Mouse (Mus musculus): ENCODE measurements at regions not wholly inside any gene's neighbourhood (a gene's known extent, or its start where the extent isn't known, plus 50 kb on each side); places are given as distances from the start of the nearest gene placed in this dataset.

DNA sequence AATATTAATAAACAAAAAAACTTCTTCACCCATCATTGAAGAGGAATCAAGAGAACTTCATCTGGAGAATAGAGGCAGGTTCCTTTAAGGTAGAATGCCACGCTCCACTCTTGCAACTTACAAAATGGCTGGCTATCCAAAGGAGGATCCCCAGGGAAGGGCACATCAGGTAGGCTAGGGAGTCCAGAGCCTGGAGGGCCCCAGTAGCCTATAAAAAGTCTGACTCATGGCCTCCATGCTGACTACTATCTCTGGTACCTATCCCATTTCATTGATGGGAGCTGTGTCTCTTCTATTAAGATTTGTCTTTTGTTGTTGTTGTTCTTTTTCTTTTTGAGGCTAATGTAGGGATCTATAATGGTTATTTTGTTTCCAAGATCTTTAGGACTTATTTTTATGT is 294.4 kb upstream of the Nr5a2 start:
- Histone ChIP-seq H3K9me3 (ENCODE audit: control insufficient read depth, low read length) (no peaks in the 10 kb centered on the region), H3K27ac (replicated peaks; ENCODE audit: low read depth, low read length) (no peak overlapping the region), H3K4me1 (ENCODE audit: control insufficient read depth, insufficient read depth, low read length) (no peaks in the 10 kb centered on the region), H3K36me3 (ENCODE audit: control insufficient read depth, insufficient read depth, low read length) (no peaks in the 10 kb centered on the region), H3K27me3 (ENCODE audit: control insufficient read depth, insufficient read depth, low read length) (no peaks in the 10 kb centered on the region), H3K9ac (ENCODE audit: low read length) (no peak overlapping the region), H3K4me3 (ENCODE audit: low read depth, low read length) (no peak overlapping the region), H3K4me2 (ENCODE audit: low read depth, severe bottlenecking) (no peak overlapping the region)
- no peak for ATAC-seq (ENCODE audit: insufficient number of reproducible peaks, low FRiP score, low TSS enrichment, low read depth)
- no peak for DNase-seq (ENCODE audit: low spot score)
- WGBS: 97% methylated on average over 1 of the region's 1 CpGs

DNA sequence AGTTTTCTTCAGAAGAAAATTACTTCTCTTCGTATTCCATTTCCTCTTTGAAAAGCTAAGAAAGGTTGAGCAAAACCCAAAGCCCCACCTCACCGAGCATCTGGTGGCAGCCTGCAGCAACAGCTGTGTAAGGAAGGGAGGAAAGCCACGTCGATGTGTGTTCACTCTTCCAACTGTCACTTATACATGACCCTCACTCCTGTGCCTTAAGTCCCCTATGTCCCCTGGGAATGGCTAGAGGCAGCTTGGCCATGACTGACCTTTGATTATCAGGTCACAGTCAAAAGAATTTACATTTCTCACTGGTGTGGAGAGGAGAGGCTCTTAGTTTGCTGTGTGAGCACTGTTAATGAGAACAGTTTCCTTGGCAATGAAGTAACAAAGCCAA is 266.8 kb upstream of the Nr5a2 start:
- 87% methylated on average over 4 of the region's 4 CpGs for WGBS

DNA sequence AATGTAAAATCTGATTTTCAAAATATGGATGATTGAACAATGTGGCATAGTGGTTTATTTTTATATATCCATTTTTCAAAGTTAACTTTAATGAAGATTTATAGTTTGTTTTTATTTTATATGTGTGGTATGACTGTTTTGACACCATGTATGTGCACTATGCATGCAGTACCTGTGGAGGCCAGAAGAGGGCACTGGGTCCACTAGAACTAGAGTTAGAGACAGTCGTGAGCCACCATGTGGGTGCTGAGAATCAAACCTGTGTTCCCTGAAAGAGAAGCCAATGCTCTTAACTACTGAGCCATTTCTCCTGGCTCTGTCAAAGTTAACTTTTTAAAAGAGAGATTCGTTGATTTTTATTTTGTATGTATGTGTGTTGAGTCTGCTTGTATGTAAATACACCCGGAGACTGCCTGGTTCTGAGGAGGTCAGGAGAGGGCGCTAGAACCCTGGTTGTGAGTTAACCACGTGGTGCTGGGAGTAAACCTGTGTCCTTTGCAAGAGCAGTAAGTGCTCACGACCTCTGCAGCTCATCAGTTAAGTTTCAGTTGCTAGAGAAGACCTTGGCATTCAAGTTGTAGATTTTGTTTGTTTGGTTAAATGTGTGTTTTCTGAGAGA is 266.3 kb upstream of the Nr5a2 start:
- H3K36me3 ChIP-seq (ENCODE audit: control insufficient read depth, insufficient read depth, low read length): no peaks in the 10 kb centered on the region

More for the DNA sequence above, 266.8 kb upstream of the Nr5a2 start:
- Histone ChIP-seq H3K36me3 (ENCODE audit: control insufficient read depth, insufficient read depth, low read length) (no peaks in the 10 kb centered on the region), H3K4me3 (ENCODE audit: low read depth, low read length) (no peak overlapping the region), H3K4me2 (ENCODE audit: low read depth, severe bottlenecking) (no peak overlapping the region), H3K27me3 (ENCODE audit: control insufficient read depth, insufficient read depth, low read length) (no peaks in the 10 kb centered on the region), H3K27ac (replicated peaks; ENCODE audit: low read depth, low read length) (no peak overlapping the region), H3K9ac (ENCODE audit: low read length) (no peak overlapping the region), H3K4me1 (ENCODE audit: control insufficient read depth, insufficient read depth, low read length) (no peaks in the 10 kb centered on the region), H3K9me3 (ENCODE audit: control insufficient read depth, low read length) (peaks cover 2% of the 10 kb centered on the region; the same call in 1 of the 2 replicates)
- no peak for ATAC-seq (ENCODE audit: insufficient number of reproducible peaks, low FRiP score, low TSS enrichment, low read depth)
- DNase-seq (ENCODE audit: low spot score): no peak

GRCm38 (mm10) chr1:137225418-137225817 is 265.2 kb upstream of the Nr5a2 start:
- no peak for ATAC-seq (ENCODE audit: insufficient number of reproducible peaks, low FRiP score, low TSS enrichment, low read depth)
- H3K9me3 ChIP-seq (ENCODE audit: control insufficient read depth, low read length): peaks cover 2% of the 10 kb centered on the region; the same call in 1 of the 2 replicates
- H3K4me1 ChIP-seq (ENCODE audit: control insufficient read depth, insufficient read depth, low read length): no peaks in the 10 kb centered on the region
- H3K36me3 ChIP-seq (ENCODE audit: control insufficient read depth, insufficient read depth, low read length): no peaks in the 10 kb centered on the region
- DNase-seq (ENCODE audit: low spot score): peak; percentile 52
- H3K27me3 ChIP-seq (ENCODE audit: control insufficient read depth, insufficient read depth, low read length): no peaks in the 10 kb centered on the region
- no peak overlapping the region for H3K9ac ChIP-seq (ENCODE audit: low read length)
- H3K27ac ChIP-seq (replicated peaks; ENCODE audit: low read depth, low read length): no peak overlapping the region
- WGBS: 36% methylated on average over 3 of the region's 3 CpGs
- no peak overlapping the region for H3K4me2 ChIP-seq (ENCODE audit: low read depth, severe bottlenecking)
- no peak overlapping the region for H3K4me3 ChIP-seq (ENCODE audit: low read depth, low read length)

More for the DNA sequence above, 266.3 kb upstream of the Nr5a2 start:
- no peak for ATAC-seq (ENCODE audit: insufficient number of reproducible peaks, low FRiP score, low TSS enrichment, low read depth)
- no peak overlapping the region for H3K4me3 ChIP-seq (ENCODE audit: low read depth, low read length)
- H3K27ac ChIP-seq (replicated peaks; ENCODE audit: low read depth, low read length): no peak overlapping the region
- H3K9me3 ChIP-seq (ENCODE audit: control insufficient read depth, low read length): peaks cover 2% of the 10 kb centered on the region; the same call in 1 of the 2 replicates
- DNase-seq (ENCODE audit: low spot score): no peak
- no peaks in the 10 kb centered on the region for H3K4me1 ChIP-seq (ENCODE audit: control insufficient read depth, insufficient read depth, low read length)
- H3K4me2 ChIP-seq (ENCODE audit: low read depth, severe bottlenecking): no peak overlapping the region
- WGBS: 81% methylated on average over 6 of the region's 6 CpGs
- no peaks in the 10 kb centered on the region for H3K27me3 ChIP-seq (ENCODE audit: control insufficient read depth, insufficient read depth, low read length)
- no peak overlapping the region for H3K9ac ChIP-seq (ENCODE audit: low read length)

- Histone ChIP-seq H3K27me3 (ENCODE audit: control insufficient read depth, insufficient read depth, low read length) (no peaks in the 10 kb centered on the region), H3K27ac (replicated peaks; ENCODE audit: low read depth, low read length) (no peak overlapping the region), H3K36me3 (ENCODE audit: control insufficient read depth, insufficient read depth, low read length) (no peaks in the 10 kb centered on the region), H3K4me1 (ENCODE audit: control insufficient read depth, insufficient read depth, low read length) (no peaks in the 10 kb centered on the region), H3K9me3 (ENCODE audit: control insufficient read depth, low read length) (peaks cover 2% of the 10 kb centered on the region; the same call in 1 of the 2 replicates), H3K9ac (ENCODE audit: low read length) (no peak overlapping the region), H3K4me3 (ENCODE audit: low read depth, low read length) (no peak overlapping the region), H3K4me2 (ENCODE audit: low read depth, severe bottlenecking) (no peak overlapping the region)
- no peak for ATAC-seq (ENCODE audit: insufficient number of reproducible peaks, low FRiP score, low TSS enrichment, low read depth)
- 52% methylated on average over 10 of the region's 10 CpGs for WGBS
- no peak for DNase-seq (ENCODE audit: low spot score)
These were observed 262.8 kb upstream of the Nr5a2 start for GRCm38 (mm10) chr1:137223052-137223451.

DNA sequence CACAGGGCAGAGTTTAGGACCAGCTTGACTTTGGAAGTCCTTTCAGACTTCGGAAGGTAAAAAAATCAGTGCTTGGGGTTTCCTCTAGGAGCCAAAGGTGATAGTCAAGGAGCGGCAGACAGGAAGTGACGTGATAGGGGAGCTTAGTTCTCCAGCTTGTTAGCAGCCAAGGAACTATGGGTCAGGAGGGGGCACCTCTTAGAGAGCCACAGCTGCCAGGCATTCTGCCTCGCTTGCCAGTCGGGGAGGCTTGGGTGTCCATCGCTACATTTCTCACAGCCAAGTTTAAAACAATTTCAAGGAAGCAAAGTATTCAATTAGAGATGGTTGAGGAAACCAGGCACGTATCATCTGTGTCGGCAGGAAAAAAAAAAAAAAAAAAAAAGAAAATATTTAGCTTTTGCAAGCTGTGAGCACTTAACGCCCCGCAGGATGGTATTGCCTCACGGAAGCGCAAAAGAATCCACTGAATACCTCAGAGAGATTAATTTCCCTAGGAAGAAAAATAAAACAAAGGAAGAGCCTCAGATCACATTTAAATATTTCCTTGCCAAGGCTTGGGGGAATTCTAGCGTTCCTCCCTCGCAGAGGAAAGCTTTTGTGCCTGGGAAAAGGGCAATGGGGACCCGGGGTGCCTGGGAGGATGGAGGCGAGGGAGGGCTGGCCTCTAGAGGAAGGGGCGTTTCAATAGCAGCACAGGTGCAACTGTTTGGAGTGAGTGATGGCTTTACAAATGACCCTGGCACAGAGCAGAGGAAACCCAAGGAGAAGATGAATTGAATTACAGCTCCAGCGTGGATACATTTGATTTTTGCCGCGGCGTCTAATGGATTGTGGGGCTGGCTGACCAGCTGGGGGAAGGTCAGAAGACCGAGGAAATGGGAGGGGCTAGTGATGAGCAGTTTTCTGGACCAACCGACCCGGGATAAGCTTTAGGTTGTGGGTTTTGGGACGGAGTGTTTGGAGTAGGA is 261.1 kb upstream of the Nr5a2 start:
- no peak overlapping the region for H3K27ac ChIP-seq (replicated peaks; ENCODE audit: low read depth, low read length)
- no peaks in the 10 kb centered on the region for H3K9me3 ChIP-seq (ENCODE audit: control insufficient read depth, low read length)
- no peaks in the 10 kb centered on the region for H3K27me3 ChIP-seq (ENCODE audit: control insufficient read depth, insufficient read depth, low read length)
- no peaks in the 10 kb centered on the region for H3K4me1 ChIP-seq (ENCODE audit: control insufficient read depth, insufficient read depth, low read length)
- DNase-seq (ENCODE audit: low spot score) (peak; percentile 41), ATAC-seq (ENCODE audit: insufficient number of reproducible peaks, low FRiP score, low TSS enrichment, low read depth) (no peak)
- no peaks in the 10 kb centered on the region for H3K36me3 ChIP-seq (ENCODE audit: control insufficient read depth, insufficient read depth, low read length)
- H3K9ac ChIP-seq (ENCODE audit: low read length): no peak overlapping the region
- no peak overlapping the region for H3K4me3 ChIP-seq (ENCODE audit: low read depth, low read length)
- peak overlapping the region; percentile 22; the same call in 1 of the 2 replicates for H3K4me2 ChIP-seq (ENCODE audit: low read depth, severe bottlenecking)
- 16% methylated on average over 25 of the region's 25 CpGs for WGBS

GRCm38 (mm10) chr1:137220226-137220625 is 260.0 kb upstream of the Nr5a2 start:
- H3K9me3 ChIP-seq (ENCODE audit: control insufficient read depth, low read length): no peaks in the 10 kb centered on the region
- 88% methylated on average over 6 of the region's 6 CpGs for WGBS
- no peak overlapping the region for H3K4me3 ChIP-seq (ENCODE audit: low read depth, low read length)
- no peaks in the 10 kb centered on the region for H3K4me1 ChIP-seq (ENCODE audit: control insufficient read depth, insufficient read depth, low read length)
- ATAC-seq (ENCODE audit: insufficient number of reproducible peaks, low FRiP score, low TSS enrichment, low read depth): no peak
- no peak overlapping the region for H3K9ac ChIP-seq (ENCODE audit: low read length)
- H3K4me2 ChIP-seq (ENCODE audit: low read depth, severe bottlenecking): no peak overlapping the region
- H3K27ac ChIP-seq (replicated peaks; ENCODE audit: low read depth, low read length): no peak overlapping the region
- no peaks in the 10 kb centered on the region for H3K36me3 ChIP-seq (ENCODE audit: control insufficient read depth, insufficient read depth, low read length)
- H3K27me3 ChIP-seq (ENCODE audit: control insufficient read depth, insufficient read depth, low read length): no peaks in the 10 kb centered on the region
- DNase-seq (ENCODE audit: low spot score): no peak

GRCm38 (mm10) chr1:137218611-137219010 is 258.4 kb upstream of the Nr5a2 start:
- no peak overlapping the region for H3K27ac ChIP-seq (replicated peaks; ENCODE audit: low read depth, low read length)
- WGBS: 29% methylated on average over 11 of the region's 11 CpGs
- DNase-seq (ENCODE audit: low spot score) (peak; percentile 52), ATAC-seq (ENCODE audit: insufficient number of reproducible peaks, low FRiP score, low TSS enrichment, low read depth) (peak; percentile 32; the same call in 1 of the 2 replicates)
- no peaks in the 10 kb centered on the region for H3K4me1 ChIP-seq (ENCODE audit: control insufficient read depth, insufficient read depth, low read length)
- no peak overlapping the region for H3K4me2 ChIP-seq (ENCODE audit: low read depth, severe bottlenecking)
- H3K9ac ChIP-seq (ENCODE audit: low read length): no peak overlapping the region
- H3K4me3 ChIP-seq (ENCODE audit: low read depth, low read length): no peak overlapping the region
- H3K27me3 ChIP-seq (ENCODE audit: control insufficient read depth, insufficient read depth, low read length): no peaks in the 10 kb centered on the region
- H3K9me3 ChIP-seq (ENCODE audit: control insufficient read depth, low read length): no peaks in the 10 kb centered on the region
- H3K36me3 ChIP-seq (ENCODE audit: control insufficient read depth, insufficient read depth, low read length): no peaks in the 10 kb centered on the region
